Mouse (Mus musculus) limb, embryonic 11.5 days (tissue): ENCODE data around the gene Tssk1. TPM values are rescaled to one million over a fixed set of nuclear protein-coding genes. Genes with fewer than 3 reads are reported as not detected.

Experiments
- ATAC-seq: fragments of 200-750 bp; cut with Nextera tagmentation; 2 replicates; pipeline ENCODE4 v1.8.0; 2017; ENCODE audit warnings: low read depth; ENCODE audit not compliant: insufficient number of reproducible peaks, low FRiP score, low TSS enrichment
- DNase-seq: peaks from one replicate; pipeline ENCODE4 v3.0.0-alpha.2; 2015; ENCODE audit warnings: low spot score
- H3K27ac ChIP-seq: fragments of 300-500 bp; sonication (generic); replicated peaks from 2 replicates; pipeline ENCODE4 v1.5.1; 2014; ENCODE audit warnings: low read depth, mild to moderate bottlenecking, low read length
- H3K27me3 ChIP-seq: fragments of 300-500 bp; sonication (generic); 2 replicates; pipeline ENCODE4 v1.6.1; 2014; ENCODE audit warnings: mild to moderate bottlenecking, low read length, mixed read lengths; ENCODE audit not compliant: control insufficient read depth, insufficient read depth
- H3K36me3 ChIP-seq: fragments of 300-500 bp; sonication (generic); 2 replicates; pipeline ENCODE4 v1.6.1; 2014; ENCODE audit warnings: mild to moderate bottlenecking, low read length, moderate library complexity, mixed read lengths; ENCODE audit not compliant: control insufficient read depth, insufficient read depth
- H3K4me1 ChIP-seq: fragments of 300-500 bp; sonication (generic); 2 replicates; pipeline ENCODE4 v1.6.1; 2014; ENCODE audit warnings: low read length, mixed read lengths; ENCODE audit not compliant: control insufficient read depth, insufficient read depth
- H3K4me2 ChIP-seq: fragments of 300-500 bp; sonication (generic); 2 replicates; pipeline ENCODE4 v1.6.1; 2014; ENCODE audit warnings: low read depth, mild to moderate bottlenecking, moderate library complexity; ENCODE audit not compliant: severe bottlenecking
- H3K4me3 ChIP-seq: fragments of 300-500 bp; sonication (generic); 2 replicates; pipeline ENCODE4 v1.5.1; 2014; ENCODE audit warnings: low read depth, low read length
- H3K9ac ChIP-seq: fragments of 300-500 bp; sonication (generic); 2 replicates; pipeline ENCODE4 v1.6.1; 2014; ENCODE audit warnings: mild to moderate bottlenecking, low read length
- H3K9me3 ChIP-seq: fragments of 300-500 bp; sonication (generic); 2 replicates; pipeline ENCODE4 v1.6.1; 2016; ENCODE audit warnings: low read length; ENCODE audit not compliant: control insufficient read depth
- WGBS: fragments of 180-500 bp; shearing (Covaris S2); extraction: QIAGEN DNeasy Blood & Tissue Kit; methylation state at CpG from one replicate; pipeline ENCODE4 v1.1.7; 2014; 5-methylcytosine and 5-hydroxymethylcytosine counted together
- polyA plus RNA-seq: library from polyadenylated mRNA; unstranded; fragments of >200 nt; fragmentation: Nextera tagmentation; extraction: Ambion mirVana; gene quantifications from 2 replicates; pipeline ENCODE4 v1.2.1, GENCODE M21; 2014

Tssk1 gene
- polyA plus RNA-seq, 1 experiment from 2014 or later: not detected

- Histone ChIP-seq H3K4me1 (peaks cover 13% of the 10 kb centered on the region), H3K27ac (no peak overlapping the region), H3K27me3 (no peaks in the 10 kb centered on the region), H3K9me3 (no peaks in the 10 kb centered on the region), H3K4me2 (peak overlapping the region; percentile 85), H3K36me3 (no peaks in the 10 kb centered on the region), H3K4me3 (peak overlapping the region; percentile 91; the same call in 1 of the 2 replicates), H3K9ac (peak overlapping the region; percentile 92; the same call in 1 of the 2 replicates)
- DNase-seq: no peak
- 88% methylated on average over 6 of the region's 6 CpGs for WGBS
- ATAC-seq: no peak
Measured at GRCm38 (mm10) chr16:17889689-17890341, 4.2 kb upstream of the Tssk1 start.

DNA sequence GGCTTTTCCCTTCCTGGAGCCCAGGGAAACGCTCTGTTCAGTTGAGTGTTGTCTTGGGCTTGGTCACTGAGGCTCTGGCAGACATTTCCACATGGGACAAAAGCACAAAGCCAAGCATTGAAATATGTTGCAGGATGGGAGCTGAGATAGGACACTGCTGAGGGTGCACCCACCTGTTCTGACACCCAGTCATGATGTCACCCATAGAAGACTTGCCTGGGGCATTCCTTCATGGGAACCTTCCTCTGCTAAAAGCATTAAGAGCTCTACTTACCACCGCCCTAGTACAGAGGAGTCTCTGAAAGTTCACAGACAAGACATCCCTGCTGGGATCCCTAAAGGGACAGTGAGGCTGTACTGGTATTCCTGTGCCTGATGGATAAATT lies 3.7 kb upstream of the Tssk1 start:
- DNase-seq: no peak
- H3K9me3 ChIP-seq: no peaks in the 10 kb centered on the region

DNA sequence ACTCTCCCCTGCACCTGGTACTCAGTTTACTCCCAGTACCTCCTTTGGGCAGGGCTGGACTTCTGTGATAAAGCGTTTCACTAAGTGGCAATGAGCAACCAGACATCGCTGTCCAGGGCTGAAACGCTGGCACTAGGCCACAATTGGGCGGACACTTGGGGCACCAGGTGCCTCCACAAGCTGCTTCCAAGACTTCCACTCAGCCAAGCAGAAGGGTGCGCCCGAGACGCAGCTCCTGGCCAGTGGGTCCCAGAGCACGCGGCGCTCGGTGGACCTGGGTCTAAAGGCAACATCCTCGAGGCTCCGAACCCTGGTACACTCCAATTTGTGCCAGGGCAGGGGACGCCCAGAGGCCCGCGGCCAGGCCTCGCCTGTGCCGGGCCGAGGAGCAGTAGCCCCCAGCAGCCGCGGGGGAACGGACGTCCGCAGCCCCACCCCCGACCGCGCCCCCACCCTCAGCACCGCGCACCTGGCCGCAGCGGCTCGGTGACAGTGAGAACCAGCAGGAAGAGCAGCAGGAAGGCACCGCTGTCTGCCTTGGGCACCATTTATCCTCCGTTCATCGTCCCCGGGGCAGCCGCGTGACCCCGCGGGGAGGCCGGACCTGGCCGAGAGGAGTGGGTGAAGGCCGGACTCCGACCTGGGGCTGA lies 3.0 kb upstream of the Tssk1 start:
- peak; percentile 59; the same call in 1 of the 2 replicates for ATAC-seq
- H3K4me1 ChIP-seq: peaks cover 13% of the 10 kb centered on the region

More for the DNA sequence above, 3.7 kb upstream of the Tssk1 start:
- peak overlapping the region; percentile 92 for H3K9ac ChIP-seq
- peak overlapping the region; percentile 91 for H3K4me3 ChIP-seq
- ATAC-seq: no peak
- peak overlapping the region; percentile 85 for H3K4me2 ChIP-seq
- H3K36me3 ChIP-seq: no peaks in the 10 kb centered on the region
- WGBS: 60% methylated on average over 2 of the region's 2 CpGs
- H3K27me3 ChIP-seq: no peaks in the 10 kb centered on the region
- H3K4me1 ChIP-seq: peaks cover 13% of the 10 kb centered on the region
- H3K27ac ChIP-seq: no peak overlapping the region

DNA sequence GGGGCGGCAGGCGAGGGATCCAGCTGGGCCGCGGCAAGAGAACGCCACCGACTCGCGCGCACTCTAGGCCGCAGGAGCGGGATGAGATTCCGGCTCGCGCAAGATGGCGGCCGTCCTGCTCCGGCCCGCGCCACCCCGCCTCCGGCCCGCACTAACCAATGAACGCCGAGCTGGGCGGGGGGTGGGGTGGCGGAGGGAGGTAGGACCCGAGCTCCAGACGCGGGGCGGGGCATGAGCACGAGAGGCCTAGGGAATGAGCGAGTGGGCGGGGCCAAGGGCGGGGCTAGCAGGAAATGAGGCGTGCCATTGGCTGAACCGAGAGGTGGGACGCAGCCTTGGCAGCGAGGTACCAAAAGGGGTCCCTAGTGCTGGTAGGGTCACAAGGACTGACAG lies 2.5 kb upstream of the Tssk1 start, which contains the start of gene Gm20518:
Gene Gm20518, minus strand, starts transcription at position 105 of the 393 bp plus-strand sequence.
- ATAC-seq: peak; percentile 97
- under 1% methylated on average over 38 of the region's 38 CpGs for WGBS
- H3K4me3 ChIP-seq: peak within 1 kb of the TSS; percentile 91

More for the DNA sequence above, 3.0 kb upstream of the Tssk1 start:
- no peaks in the 10 kb centered on the region for H3K9me3 ChIP-seq
- H3K27ac ChIP-seq: peak overlapping the region; percentile 85
- peak overlapping the region; percentile 85 for H3K4me2 ChIP-seq
- no peaks in the 10 kb centered on the region for H3K36me3 ChIP-seq
- peak overlapping the region; percentile 91 for H3K4me3 ChIP-seq
- WGBS: under 1% methylated on average over 41 of the region's 44 CpGs
- H3K9ac ChIP-seq: peak overlapping the region; percentile 92
- peak; percentile 67 for DNase-seq
- H3K27me3 ChIP-seq: no peaks in the 10 kb centered on the region

GRCm38 (mm10) chr16:17892606-17893005 lies 1.4 kb upstream of the Tssk1 start:
- H3K36me3 ChIP-seq: no peaks in the 10 kb centered on the region
- H3K9me3 ChIP-seq: no peaks in the 10 kb centered on the region
- no peak for DNase-seq
- H3K27me3 ChIP-seq: no peaks in the 10 kb centered on the region
- no peak for ATAC-seq
- peaks cover 13% of the 10 kb centered on the region for H3K4me1 ChIP-seq
- no peak overlapping the region for H3K9ac ChIP-seq
- H3K27ac ChIP-seq: no peak overlapping the region
- H3K4me2 ChIP-seq: no peak overlapping the region
- 79% methylated on average over 3 of the region's 3 CpGs for WGBS
- no peak overlapping the region for H3K4me3 ChIP-seq

More for the DNA sequence above, 2.5 kb upstream of the Tssk1 start, which contains the start of gene Gm20518:
- peak; percentile 100 for DNase-seq
- Histone ChIP-seq H3K36me3 (no peaks in the 10 kb centered on the region), H3K9ac (peak within 1 kb of the TSS; percentile 92), H3K4me1 (peaks cover 13% of the 10 kb centered on the region), H3K27me3 (no peaks in the 10 kb centered on the region), H3K9me3 (no peaks in the 10 kb centered on the region), H3K4me2 (peak within 1 kb of the TSS; percentile 85), H3K27ac (peak within 1 kb of the TSS; percentile 85)

DNA sequence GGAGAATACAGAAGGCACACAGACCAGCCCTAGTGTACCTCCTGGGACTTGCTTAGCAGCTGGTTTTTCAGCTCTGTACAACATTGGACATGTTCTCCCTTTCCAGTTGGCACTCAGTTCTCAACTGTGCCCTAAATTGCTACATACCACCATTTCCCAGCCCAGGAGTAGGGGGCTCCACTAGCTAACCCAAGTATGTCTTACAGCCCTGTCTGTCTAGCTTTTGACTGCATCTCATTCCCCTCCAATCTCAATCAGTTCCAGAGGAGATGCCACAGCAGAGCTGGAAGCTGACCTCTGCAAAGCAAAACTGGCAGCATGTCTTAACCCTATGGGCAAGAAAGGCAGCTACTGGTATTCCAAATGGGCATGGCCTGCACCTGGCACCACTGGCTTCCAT lies 2.1 kb downstream of the Tssk1 start:
- 0 out of 2 replicates have a peak, but pooled peaks cover 3% of the 10 kb centered on the region for H3K4me1 ChIP-seq
- H3K27ac ChIP-seq: no peak overlapping the region
- no peaks in the 10 kb centered on the region for H3K9me3 ChIP-seq
- no peaks in the 10 kb centered on the region for H3K27me3 ChIP-seq
- H3K4me3 ChIP-seq: no peak overlapping the region
- H3K36me3 ChIP-seq: peaks cover 2% of the 10 kb centered on the region; the same call in 1 of the 2 replicates
- H3K9ac ChIP-seq: no peak overlapping the region
- ATAC-seq: no peak
- no peak for DNase-seq
- H3K4me2 ChIP-seq: no peak overlapping the region

DNA sequence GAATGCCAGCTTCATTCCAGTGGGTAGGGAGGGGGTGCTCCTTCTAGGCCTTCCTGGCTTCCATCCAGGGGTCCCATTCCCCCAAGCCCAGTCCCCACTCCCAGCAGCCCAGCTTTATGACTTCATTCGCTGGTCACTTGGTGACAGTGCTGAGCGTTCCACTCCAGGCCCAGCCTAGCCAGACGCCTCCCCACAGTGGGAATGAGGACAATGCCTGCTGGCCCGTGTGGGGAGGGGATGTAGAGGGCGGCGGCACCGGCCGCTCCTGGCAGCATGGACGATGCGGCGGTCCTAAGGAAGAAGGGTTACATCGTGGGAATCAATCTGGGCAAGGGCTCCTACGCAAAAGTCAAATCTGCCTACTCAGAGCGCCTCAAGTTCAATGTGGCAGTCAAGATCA lies 4.4 kb downstream of the Tssk1 start, which contains the start of the genes Dgcr2 and Tssk2:
Gene Dgcr2, minus strand, starts transcription at position 101 of the 400 bp plus-strand sequence.
Gene Tssk2, plus strand, starts transcription at position 176 of the 400 bp plus-strand sequence.
- DNase-seq: no peak
- H3K9ac ChIP-seq: no peak within 1 kb of the TSS
- 93% methylated on average over 14 of the region's 14 CpGs for WGBS
- no peak within 1 kb of the TSS for H3K4me2 ChIP-seq
- peaks cover 19% of the 10 kb centered on the region for H3K36me3 ChIP-seq
- H3K27ac ChIP-seq: no peak within 1 kb of the TSS
- H3K9me3 ChIP-seq: no peaks in the 10 kb centered on the region
- no peak for ATAC-seq
- H3K27me3 ChIP-seq: no peaks in the 10 kb centered on the region
- H3K4me1 ChIP-seq: no peaks in the 10 kb centered on the region
- H3K4me3 ChIP-seq: no peak within 1 kb of the TSS

- under 1% methylated on average over 35 of the region's 35 CpGs for WGBS
- peak within 1 kb of the TSS; percentile 76 for H3K9ac ChIP-seq
- peak within 1 kb of the TSS; percentile 93 for H3K4me2 ChIP-seq
- peaks cover 13% of the 10 kb centered on the region for H3K4me1 ChIP-seq
- H3K36me3 ChIP-seq: peaks cover 9% of the 10 kb centered on the region
- H3K4me3 ChIP-seq: peak within 1 kb of the TSS; percentile 70
- peaks cover 40% of the 10 kb centered on the region for H3K27me3 ChIP-seq
- H3K9me3 ChIP-seq: no peaks in the 10 kb centered on the region
- DNase-seq (peak; percentile 92), ATAC-seq (peak; percentile 90)
- no peak within 1 kb of the TSS for H3K27ac ChIP-seq
Measured at GRCm38 (mm10) chr16:17911052-17911595, 17.1 kb downstream of the Tssk1 start, which contains the start of gene Ess2. Gene Ess2 (minus strand): TSS chr16:17911348.
